Mouse (Mus musculus): Measurements from ENCODE around the gene Pold3. TPM values are rescaled to one million over a fixed set of nuclear protein-coding genes. Genes with fewer than 3 reads are reported as not detected.

The Pold3 gene
- polyA plus RNA-seq, 1 experiment, result 9.6 TPM

- Histone ChIP-seq H3K27me3 (replicated peaks; ENCODE audit: control insufficient read depth, insufficient read depth, low read length) (no peaks in the 10 kb centered on the region), H3K4me3 (ENCODE audit: insufficient read depth, low read depth, low read length) (no peak overlapping the region), H3K27ac (ENCODE audit: insufficient read depth, low read depth, low read length) (no peak overlapping the region), H3K36me3 (ENCODE audit: control insufficient read depth, insufficient read depth, low read length) (no peaks in the 10 kb centered on the region), H3K4me1 (ENCODE audit: control insufficient read depth, insufficient read depth, low read length) (peaks cover 8% of the 10 kb centered on the region; the same call in 1 of the 2 replicates)
- TF ChIP-seq POLR2A (IDR thresholded peaks at IDR 0.05; ENCODE audit: low read depth, low read length), result no peak
- no peak for TF ChIP-seq CTCF (conservative IDR thresholded peaks at IDR 0.05; ENCODE audit: insufficient read depth, insufficient read length, low read depth, low read length)
- peak; percentile 76 for DNase-seq
- 45% methylated on average over 4 of the region's 4 CpGs for WGBS
These were observed 69.5 kb downstream of the Pold3 start for GRCm38 (mm10) chr7:100051904-100052303.

DNA sequence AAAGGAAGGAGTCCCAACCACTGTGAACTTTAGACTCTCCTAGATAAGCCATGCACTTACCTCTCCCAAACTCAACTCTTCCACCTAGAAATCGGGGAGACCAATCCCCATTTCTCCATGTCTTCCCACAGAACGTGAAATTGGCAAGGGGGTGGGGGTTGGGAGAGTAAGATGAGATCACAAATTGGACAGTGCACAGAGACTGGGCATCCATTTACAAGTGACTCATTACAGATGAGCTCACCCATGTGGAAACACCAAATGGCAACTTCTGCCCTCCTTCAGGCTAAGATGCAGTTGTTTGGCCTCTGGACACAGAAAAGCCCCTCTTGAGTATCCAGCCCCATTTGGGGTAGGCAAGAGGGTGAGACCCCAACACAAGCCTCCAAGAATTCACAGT lies 74.9 kb downstream of the Pold3 start:
- peak; percentile 55 for DNase-seq

DNA sequence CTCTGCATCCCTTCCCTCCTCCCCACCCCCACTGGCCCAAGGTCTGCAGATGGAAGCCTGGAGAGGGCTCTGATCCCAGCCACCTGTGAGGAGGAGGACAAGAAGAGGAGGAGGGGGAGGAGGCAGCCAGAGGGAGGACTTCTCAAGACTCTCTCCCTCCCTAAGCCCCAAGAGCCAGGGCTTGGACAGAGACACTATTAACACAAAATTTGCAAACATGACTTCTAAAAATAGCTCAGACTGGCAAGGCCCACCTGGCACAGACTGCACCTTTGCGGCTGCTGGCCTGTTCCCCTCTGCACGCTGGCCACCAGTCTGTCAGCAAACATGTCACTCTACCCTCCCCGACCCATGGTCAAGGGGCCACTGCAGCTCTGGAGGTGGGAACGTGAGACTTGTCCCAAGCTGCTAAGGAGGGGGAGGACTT lies 77.7 kb downstream of the Pold3 start:
- TF ChIP-seq POLR2A (IDR thresholded peaks at IDR 0.05; ENCODE audit: low read depth, low read length) (no peak), CTCF (conservative IDR thresholded peaks at IDR 0.05; ENCODE audit: insufficient read depth, insufficient read length, low read depth, low read length) (no peak)
- H3K36me3 ChIP-seq (ENCODE audit: control insufficient read depth, insufficient read depth, low read length), result no peaks in the 10 kb centered on the region
- H3K27me3 ChIP-seq (replicated peaks; ENCODE audit: control insufficient read depth, insufficient read depth, low read length), result no peaks in the 10 kb centered on the region
- no peak overlapping the region for H3K27ac ChIP-seq (ENCODE audit: insufficient read depth, low read depth, low read length)
- H3K4me1 ChIP-seq (ENCODE audit: control insufficient read depth, insufficient read depth, low read length), result peaks cover 9% of the 10 kb centered on the region
- no peak overlapping the region for H3K4me3 ChIP-seq (ENCODE audit: insufficient read depth, low read depth, low read length)
- no peak for DNase-seq
- WGBS, result 35% methylated on average over 4 of the region's 4 CpGs

More for the DNA sequence above, 74.9 kb downstream of the Pold3 start:
- H3K4me1 ChIP-seq (ENCODE audit: control insufficient read depth, insufficient read depth, low read length), result peaks cover 9% of the 10 kb centered on the region
- H3K27ac ChIP-seq (ENCODE audit: insufficient read depth, low read depth, low read length), result no peak overlapping the region
- H3K36me3 ChIP-seq (ENCODE audit: control insufficient read depth, insufficient read depth, low read length), result no peaks in the 10 kb centered on the region
- WGBS, result 56% methylated on average over 2 of the region's 2 CpGs
- TF ChIP-seq CTCF (conservative IDR thresholded peaks at IDR 0.05; ENCODE audit: insufficient read depth, insufficient read length, low read depth, low read length) (no peak), POLR2A (IDR thresholded peaks at IDR 0.05; ENCODE audit: low read depth, low read length) (no peak)
- no peaks in the 10 kb centered on the region for H3K27me3 ChIP-seq (replicated peaks; ENCODE audit: control insufficient read depth, insufficient read depth, low read length)
- H3K4me3 ChIP-seq (ENCODE audit: insufficient read depth, low read depth, low read length), result no peak overlapping the region

- TF ChIP-seq CTCF (conservative IDR thresholded peaks at IDR 0.05; ENCODE audit: insufficient read depth, insufficient read length, low read depth, low read length) (no peak), POLR2A (IDR thresholded peaks at IDR 0.05; ENCODE audit: low read depth, low read length) (no peak)
- no peak for DNase-seq
- Histone ChIP-seq H3K4me3 (ENCODE audit: insufficient read depth, low read depth, low read length) (no peak overlapping the region), H3K27me3 (replicated peaks; ENCODE audit: control insufficient read depth, insufficient read depth, low read length) (no peaks in the 10 kb centered on the region), H3K4me1 (ENCODE audit: control insufficient read depth, insufficient read depth, low read length) (peaks cover 9% of the 10 kb centered on the region), H3K27ac (ENCODE audit: insufficient read depth, low read depth, low read length) (no peak overlapping the region), H3K36me3 (ENCODE audit: control insufficient read depth, insufficient read depth, low read length) (no peaks in the 10 kb centered on the region)
- WGBS, result 90% methylated on average over 5 of the region's 5 CpGs
These were observed 78.3 kb downstream of the Pold3 start for GRCm38 (mm10) chr7:100043096-100043495.

- Histone ChIP-seq H3K4me1 (ENCODE audit: control insufficient read depth, insufficient read depth, low read length) (peaks cover 9% of the 10 kb centered on the region), H3K27ac (ENCODE audit: insufficient read depth, low read depth, low read length) (no peak overlapping the region), H3K27me3 (replicated peaks; ENCODE audit: control insufficient read depth, insufficient read depth, low read length) (no peaks in the 10 kb centered on the region), H3K36me3 (ENCODE audit: control insufficient read depth, insufficient read depth, low read length) (no peaks in the 10 kb centered on the region), H3K4me3 (ENCODE audit: insufficient read depth, low read depth, low read length) (no peak overlapping the region)
- DNase-seq, result no peak
- WGBS, result 17% methylated on average over 31 of the region's 31 CpGs
- TF ChIP-seq CTCF (conservative IDR thresholded peaks at IDR 0.05; ENCODE audit: insufficient read depth, insufficient read length, low read depth, low read length) (no peak), POLR2A (IDR thresholded peaks at IDR 0.05; ENCODE audit: low read depth, low read length) (no peak)
These were observed 79.2 kb downstream of the Pold3 start for GRCm38 (mm10) chr7:100042120-100042519.

DNA sequence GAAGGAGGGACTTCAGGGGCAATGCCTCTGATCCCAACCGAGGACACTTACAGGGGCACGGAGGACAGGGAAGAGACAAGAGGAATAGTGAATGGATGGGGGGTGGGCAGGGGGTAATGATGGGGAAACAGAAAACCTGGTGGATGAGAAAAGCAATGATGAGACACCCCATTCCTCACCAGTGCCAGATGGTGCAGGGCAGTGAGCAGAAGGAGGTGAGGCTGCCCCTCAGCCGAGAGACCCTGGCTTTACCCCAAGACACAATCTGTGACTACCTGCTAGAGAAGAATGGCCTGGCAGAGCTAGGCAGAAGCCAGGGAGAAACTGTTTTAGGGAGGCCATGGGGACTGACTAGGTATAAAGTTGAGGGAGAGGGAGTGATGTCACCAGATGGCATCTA lies 84.9 kb downstream of the Pold3 start:
- DNase-seq, result no peak
- no peaks in the 10 kb centered on the region for H3K4me1 ChIP-seq (ENCODE audit: control insufficient read depth, insufficient read depth, low read length)
- no peak overlapping the region for H3K27ac ChIP-seq (ENCODE audit: insufficient read depth, low read depth, low read length)
- no peaks in the 10 kb centered on the region for H3K36me3 ChIP-seq (ENCODE audit: control insufficient read depth, insufficient read depth, low read length)
- WGBS, result 70% methylated on average over 3 of the region's 3 CpGs
- H3K27me3 ChIP-seq (replicated peaks; ENCODE audit: control insufficient read depth, insufficient read depth, low read length), result no peaks in the 10 kb centered on the region
- H3K4me3 ChIP-seq (ENCODE audit: insufficient read depth, low read depth, low read length), result no peak overlapping the region
- TF ChIP-seq POLR2A (IDR thresholded peaks at IDR 0.05; ENCODE audit: low read depth, low read length), result no peak
- no peak for TF ChIP-seq CTCF (conservative IDR thresholded peaks at IDR 0.05; ENCODE audit: insufficient read depth, insufficient read length, low read depth, low read length)

DNA sequence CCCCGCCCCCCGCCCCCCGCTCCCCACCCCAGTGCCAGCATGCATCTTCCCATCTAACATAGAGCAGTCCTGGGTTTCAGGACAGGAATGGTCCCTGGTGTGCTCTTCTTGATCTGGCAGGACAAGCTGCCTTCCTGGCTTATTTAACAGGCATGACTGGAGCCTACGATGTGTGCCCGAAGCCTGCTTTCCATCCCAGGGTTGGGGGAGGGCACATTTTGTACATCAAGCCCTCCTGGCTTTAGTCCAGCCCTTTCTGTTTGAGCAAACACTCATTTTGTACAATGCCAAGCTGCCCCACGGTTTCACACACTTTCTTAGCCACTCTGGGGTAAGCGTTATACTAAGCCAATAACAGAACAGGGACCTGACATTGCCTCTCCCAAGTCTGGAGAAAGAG lies 85.3 kb downstream of the Pold3 start:
- H3K4me3 ChIP-seq (ENCODE audit: insufficient read depth, low read depth, low read length), result no peak overlapping the region
- WGBS, result 67% methylated on average over 7 of the region's 7 CpGs
- H3K4me1 ChIP-seq (ENCODE audit: control insufficient read depth, insufficient read depth, low read length), result no peaks in the 10 kb centered on the region
- H3K36me3 ChIP-seq (ENCODE audit: control insufficient read depth, insufficient read depth, low read length), result no peaks in the 10 kb centered on the region
- H3K27me3 ChIP-seq (replicated peaks; ENCODE audit: control insufficient read depth, insufficient read depth, low read length), result no peaks in the 10 kb centered on the region
- TF ChIP-seq POLR2A (IDR thresholded peaks at IDR 0.05; ENCODE audit: low read depth, low read length) (no peak), CTCF (conservative IDR thresholded peaks at IDR 0.05; ENCODE audit: insufficient read depth, insufficient read length, low read depth, low read length) (no peak)
- DNase-seq, result no peak
- H3K27ac ChIP-seq (ENCODE audit: insufficient read depth, low read depth, low read length), result no peak overlapping the region
